Mouse (Mus musculus) heart, adult 2 months (tissue): ENCODE measurements around the gene Gm17657.
"Not testable (repeated sequence)": the region's sequence is repeated elsewhere in the genome, so short reads cannot be mapped to it uniquely, and the experiment has no call there.

Experiments
- CTCF ChIP-seq: fragments of 200-600 bp; IDR thresholded peaks from 2 replicates; pipeline ENCODE4 v1.8.1; 2022; ENCODE audit warnings: antibody characterized with exemption, mild to moderate bottlenecking, moderate library complexity
- EP300 ChIP-seq: fragments of 200-500 bp; IDR thresholded peaks from 2 replicates; pipeline ENCODE4 v1.6.1; 2011; ENCODE audit warnings: low read depth, low read length, control low read depth; ENCODE audit not compliant: insufficient read depth
- POLR2A ChIP-seq: fragments of 200-500 bp; IDR thresholded peaks from 2 replicates; pipeline ENCODE4 v1.6.1; 2011; ENCODE audit warnings: mild to moderate bottlenecking, low read depth, low read length, control low read depth; ENCODE audit not compliant: insufficient read depth

DNA sequence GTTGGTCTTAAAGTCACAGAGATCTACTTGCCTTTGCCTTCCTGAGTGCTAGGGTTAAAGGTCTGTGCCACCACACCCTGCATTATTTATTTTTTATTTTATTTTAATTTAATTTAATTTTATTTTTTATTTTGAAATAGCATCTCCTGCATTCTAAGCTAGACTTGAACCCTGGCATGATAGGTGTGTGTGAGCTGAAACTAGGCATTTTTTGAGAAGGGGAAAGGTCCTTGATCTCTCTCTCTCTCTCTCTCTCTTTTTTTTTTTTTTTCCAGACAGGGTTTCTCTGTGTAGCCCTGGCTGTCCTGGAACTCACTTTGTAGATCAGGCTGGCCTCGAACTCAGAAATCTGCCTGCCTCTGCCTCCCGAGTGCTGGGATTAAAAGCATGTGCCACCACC is 50.5 kb downstream of the Gm17657 start:
- TF ChIP-seq EP300, CTCF, POLR2A: not testable (repeated sequence)
